Mouse (Mus musculus): ENCODE data around the gene Entr1.

Gene Entr1

DNA sequence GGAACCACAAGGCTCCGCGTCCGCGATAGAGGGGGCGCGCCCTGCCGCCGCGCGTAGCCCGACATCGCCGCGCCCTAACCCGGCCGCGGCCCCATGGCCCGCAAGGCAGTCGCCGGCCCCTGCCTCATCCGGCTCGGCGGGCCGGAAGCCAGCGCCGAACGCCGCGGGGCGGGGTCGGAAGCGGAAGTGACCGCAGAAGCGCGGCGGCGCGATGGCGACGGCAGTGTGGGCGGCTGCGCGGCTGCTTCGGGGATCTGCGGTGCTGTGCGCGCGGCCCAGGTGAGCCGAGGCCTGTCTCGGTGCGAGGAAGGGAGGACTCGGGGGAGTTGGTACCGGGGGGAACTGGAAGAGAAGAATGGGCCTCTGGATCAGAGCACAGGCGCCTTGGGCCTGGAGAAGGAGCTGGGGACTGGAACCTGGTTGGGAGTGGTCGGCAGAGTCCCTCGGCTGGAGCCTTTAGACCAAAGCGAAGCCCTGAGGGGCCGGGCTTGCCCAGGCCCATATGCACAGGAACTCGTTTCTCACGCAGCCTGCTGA lies at the start of gene Entr1, which contains the start of gene Pmpca:
TSS of gene Entr1 (minus strand) at position 163 of the 537 bp plus-strand sequence.
TSS of gene Pmpca (plus strand) at position 186 of the 537 bp plus-strand sequence.
- peak; percentile 85 for DNase-seq

DNA sequence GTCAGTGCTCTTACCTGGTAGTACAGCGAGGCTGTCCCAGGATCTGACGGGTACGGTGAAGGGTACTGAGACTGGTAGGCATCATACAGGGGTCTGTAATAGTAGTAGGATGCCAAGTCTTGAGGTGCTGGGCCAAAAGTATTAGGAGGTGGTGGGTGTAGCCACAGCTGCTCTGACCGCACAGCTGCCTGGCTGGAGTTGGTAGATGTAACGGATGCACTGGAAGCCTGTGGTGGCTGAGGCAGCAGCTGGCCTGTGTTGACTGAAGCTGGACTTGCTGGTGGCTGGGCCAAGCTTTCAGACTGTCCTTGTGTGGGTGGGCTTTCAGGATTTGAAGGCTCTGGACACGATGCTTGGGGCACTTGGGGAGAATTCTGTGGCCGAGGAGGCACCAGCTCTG lies 49.3 kb upstream of the Entr1 start:
- no peak for DNase-seq

GRCm38 (mm10) chr2:26437221-26437620 lies 48.1 kb upstream of the Entr1 start:
- DNase-seq = no peak

DNA sequence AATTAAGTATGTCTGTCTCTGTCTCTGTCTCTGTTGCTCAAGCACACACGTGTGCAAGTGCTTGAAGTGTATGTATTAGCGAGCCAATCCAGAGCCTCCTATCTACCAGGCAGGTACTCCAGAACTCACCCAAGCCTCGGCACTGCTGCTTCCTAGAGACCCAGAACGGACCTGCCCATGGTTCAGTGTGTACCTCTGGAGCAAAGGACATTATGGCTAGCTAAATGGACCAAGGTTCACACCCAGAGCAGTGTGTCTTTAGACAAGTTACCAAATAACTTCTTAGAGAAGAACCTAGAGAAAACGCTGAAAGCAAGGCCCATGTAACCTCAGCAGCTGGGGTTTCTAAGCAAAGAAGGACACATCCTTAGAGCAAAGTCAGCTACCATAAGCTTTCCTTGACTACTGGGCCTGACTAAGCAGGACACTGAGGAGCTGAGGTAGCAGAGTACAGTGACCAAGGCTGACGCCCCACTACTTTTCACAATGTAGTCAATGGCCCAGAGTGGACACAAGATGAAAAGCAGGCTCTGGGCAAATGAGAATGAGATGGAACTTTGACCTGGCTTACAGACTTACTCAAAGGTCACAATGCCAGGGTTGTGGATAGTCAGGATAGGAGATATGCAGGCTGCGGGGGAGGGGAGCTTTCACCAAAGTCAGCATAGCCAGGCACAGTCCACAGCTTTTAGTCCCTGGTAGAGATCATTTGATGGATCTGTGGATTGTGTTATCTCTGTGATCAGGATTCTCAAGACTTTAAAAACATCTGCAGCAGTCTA lies 45.9 kb upstream of the Entr1 start:
- no peak for DNase-seq

DNA sequence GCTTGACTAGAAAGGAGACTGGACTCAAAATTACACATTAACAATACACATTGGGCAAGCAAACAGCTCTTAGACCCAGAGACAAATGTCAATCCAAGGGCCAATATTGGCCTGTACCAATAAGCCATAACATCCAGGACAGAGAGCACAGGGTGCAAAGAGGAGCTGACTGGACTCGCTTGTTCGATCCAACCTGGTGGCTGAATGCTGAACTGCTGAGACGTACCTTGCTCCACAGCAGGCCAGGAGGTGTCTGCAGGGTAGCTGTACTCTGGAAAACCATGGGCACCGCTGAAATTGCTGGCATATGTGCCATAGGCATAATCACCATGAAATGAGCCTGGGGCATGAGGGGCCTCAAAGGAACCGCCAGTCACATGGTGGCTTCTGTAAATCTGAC lies 40.7 kb upstream of the Entr1 start:
- DNase-seq = no peak

DNA sequence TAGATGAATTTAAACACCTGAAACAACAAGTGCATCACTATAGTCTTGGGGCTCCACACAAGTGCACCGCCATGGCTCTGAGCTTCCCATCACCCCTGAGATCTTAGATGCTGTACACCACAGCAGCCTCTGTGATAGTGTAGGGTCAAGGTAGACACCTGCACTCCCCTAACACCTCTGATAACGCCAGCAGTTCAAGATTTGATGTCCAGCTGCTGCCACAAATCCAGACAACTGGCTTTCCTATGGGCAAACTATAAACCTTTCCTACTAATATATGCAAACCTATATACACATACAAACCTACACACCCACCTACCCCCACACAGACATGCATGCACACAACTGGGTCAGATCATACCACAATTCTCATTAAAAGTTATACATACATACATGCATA lies 35.4 kb upstream of the Entr1 start:
- DNase-seq = no peak

DNA sequence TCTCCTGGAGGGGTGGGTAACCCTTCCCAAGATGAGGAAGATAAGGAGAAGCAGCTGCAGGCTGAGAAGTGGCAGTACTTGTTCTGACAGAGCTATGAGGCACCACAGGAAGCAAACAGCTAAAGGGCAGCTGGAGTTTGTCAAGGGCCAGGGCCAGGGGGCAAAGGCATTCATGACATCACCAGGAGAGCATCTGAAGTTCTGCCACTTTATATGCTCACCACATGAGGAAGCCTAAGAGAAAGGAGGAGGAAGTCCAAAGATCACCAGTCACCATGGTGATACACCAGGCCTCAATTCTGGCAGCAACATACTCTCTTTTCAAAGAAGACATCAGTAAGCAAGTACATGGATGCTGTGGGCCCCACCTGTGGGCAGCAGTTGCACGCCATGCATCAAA lies 34.0 kb upstream of the Entr1 start:
- peak; percentile 38 for DNase-seq

DNA sequence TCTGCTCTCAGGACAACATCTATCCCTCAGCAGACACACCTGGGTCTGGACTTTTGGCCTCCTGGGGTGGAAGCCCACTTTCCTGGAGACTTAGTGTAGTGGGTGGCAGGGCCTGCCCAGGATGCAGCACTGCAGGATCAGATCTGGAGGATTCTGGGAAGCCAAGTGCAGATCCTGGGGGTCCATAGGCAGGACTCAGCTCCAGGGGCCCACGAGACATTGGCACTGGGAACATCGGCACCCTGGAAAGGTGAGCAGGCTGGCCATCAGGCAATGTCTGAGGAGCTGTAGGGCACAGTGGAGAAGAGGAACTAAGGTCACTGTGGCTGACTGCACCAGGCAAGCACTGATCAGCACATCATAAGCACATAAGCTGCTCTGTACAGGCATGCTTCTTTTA lies 32.9 kb upstream of the Entr1 start:
- no peak for DNase-seq

GRCm38 (mm10) chr2:26418120-26418519 lies 29.0 kb upstream of the Entr1 start:
- DNase-seq = no peak

DNA sequence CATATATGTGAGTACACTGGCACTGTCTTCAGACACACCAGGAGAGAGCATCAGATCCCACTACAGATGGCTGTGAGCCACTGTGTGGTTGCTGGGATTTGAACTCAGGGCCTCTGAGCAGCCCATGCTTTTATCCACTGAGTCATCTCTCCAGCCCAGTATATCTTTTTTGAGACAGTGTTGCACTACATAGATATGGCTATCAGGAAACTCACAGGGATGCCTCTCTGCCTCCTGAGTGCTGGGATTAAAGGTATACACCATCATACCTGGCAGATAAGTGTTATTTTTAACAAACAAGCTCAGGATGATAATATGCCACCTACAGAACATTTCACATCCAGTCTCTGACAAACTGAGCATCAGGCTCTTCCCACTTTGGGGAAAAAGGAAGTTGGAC lies 27.9 kb upstream of the Entr1 start:
- DNase-seq = no peak

GRCm38 (mm10) chr2:26410931-26411411 lies 21.9 kb upstream of the Entr1 start:
- no peak for DNase-seq

DNA sequence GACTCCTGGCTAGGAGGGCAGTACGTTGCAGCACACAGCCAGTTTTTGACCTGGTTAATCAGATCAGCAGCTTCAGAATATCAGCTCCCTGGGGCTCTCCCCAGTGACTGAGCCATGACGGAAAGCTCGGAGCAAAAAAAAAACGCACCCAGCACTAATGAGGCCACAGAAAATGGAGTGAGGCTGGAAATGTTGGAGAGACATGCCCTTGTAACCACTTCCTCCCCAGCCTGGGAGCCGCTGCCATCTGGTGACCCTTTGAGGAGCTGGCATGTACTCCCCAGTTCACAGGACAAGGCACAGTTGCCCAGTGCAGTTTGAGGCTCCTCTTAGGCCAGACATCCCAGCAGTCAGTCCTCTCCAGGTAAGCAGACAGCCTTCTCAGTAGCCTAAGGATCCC lies 21.0 kb upstream of the Entr1 start:
- no peak for DNase-seq

DNA sequence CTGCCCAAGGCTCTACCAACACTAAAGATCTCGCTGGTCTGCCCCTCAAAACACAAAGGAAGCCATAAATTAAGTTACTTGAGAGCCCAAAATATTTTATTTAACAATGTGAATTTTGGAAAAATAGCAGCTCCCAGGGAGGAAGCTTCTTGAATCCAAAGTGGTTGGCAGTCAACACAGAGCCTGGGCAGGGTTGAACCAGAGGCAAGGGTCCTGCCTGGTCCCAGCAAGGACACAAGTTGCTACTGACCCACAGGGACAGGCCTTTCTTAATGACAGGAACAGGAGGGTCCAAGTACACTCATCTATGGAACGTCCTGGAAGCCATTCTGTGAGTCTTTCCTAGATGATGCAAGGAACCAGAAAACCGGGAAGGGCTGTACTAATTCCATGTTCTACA lies 20.2 kb upstream of the Entr1 start:
- DNase-seq = no peak

DNA sequence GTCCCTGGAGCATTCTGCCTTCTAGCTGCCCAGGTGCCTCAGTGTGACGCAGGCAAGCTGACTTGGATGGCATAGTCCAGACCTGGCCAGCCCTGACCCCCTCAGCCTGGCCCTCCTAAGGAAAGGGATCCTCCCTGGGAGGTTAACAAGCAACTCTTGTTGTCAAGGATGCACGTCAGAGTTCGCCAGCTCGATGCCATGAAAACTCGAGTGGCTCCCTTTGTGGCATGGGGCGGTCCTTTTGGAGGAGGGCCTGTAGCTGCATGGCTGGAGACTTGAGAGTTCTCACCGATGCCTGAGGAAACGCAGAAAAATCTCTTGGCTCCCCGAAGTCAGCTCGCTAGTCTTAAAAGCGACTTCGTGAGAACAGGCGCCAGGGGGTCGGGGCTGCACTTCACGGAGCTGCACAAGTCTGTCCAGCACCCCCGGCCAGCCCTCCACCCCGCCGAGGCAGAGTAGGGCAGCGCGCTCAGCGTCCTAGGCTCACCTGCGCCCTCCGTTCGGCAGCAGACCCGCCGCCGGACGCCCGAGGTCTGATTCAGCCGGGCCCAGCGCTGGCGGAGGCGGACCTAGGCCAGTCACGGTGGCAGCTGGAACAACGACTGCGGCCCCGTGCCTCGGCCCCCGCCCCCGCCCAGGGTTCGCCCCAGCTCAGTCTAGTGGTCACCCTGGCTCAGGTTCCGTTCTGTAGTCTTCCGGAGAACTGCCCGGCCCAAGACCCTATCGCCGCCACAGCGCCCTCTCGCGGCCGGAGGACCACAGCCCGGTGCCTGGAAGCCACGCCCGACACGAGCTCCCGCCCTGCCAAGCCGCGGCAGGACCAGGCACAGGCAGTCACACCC lies 19.6 kb upstream of the Entr1 start, which contains the start of gene Inpp5e:
TSS of gene Inpp5e (minus strand) at position 689 of the 842 bp plus-strand sequence.
- DNase-seq = peak; percentile 98

- DNase-seq = no peak
Observed at GRCm38 (mm10) chr2:26403306-26403705, 14.2 kb upstream of the Entr1 start.

DNA sequence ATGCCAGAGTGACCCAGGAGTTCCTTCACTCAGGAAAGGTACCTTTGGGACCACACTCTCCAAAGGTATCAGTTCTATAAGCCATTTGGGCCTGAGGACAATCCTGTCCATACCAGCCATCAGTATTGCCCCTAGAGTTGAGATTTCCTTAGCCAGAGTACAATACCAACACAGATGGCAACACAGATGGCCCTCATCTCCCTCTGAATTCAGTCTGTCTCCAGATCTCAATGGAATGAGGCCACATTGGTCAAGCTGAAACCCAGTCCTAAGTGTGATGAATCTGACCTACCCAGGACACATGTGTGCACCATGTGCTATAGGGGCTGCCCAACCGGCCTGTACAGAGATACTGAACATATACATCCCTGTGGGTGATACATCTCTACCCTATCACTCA lies 13.1 kb upstream of the Entr1 start:
- no peak for DNase-seq

GRCm38 (mm10) chr2:26401023-26401422 lies 11.9 kb upstream of the Entr1 start:
- DNase-seq = no peak

- DNase-seq = no peak
Observed at GRCm38 (mm10) chr2:26400296-26400695, 11.2 kb upstream of the Entr1 start.

DNA sequence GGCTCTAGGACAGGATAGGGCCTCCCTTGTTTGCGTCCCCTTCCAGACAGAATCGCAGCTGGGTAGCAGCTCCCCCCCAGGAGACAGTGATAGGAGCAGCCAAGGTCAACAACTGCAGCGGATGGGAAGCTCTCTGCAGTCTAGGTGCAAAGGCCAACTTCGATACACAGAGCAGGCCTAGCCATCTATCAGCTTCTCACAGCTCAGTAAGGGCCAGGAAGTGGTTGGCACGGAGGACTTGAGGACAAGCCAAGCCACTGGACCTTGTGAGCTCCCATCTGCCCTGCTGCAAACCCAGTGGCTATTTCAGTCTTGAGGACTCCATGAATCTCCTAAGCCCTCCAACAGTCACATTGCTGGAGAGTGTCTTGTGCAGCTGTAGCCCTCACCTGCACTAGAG lies 10.5 kb upstream of the Entr1 start:
- DNase-seq = no peak

DNA sequence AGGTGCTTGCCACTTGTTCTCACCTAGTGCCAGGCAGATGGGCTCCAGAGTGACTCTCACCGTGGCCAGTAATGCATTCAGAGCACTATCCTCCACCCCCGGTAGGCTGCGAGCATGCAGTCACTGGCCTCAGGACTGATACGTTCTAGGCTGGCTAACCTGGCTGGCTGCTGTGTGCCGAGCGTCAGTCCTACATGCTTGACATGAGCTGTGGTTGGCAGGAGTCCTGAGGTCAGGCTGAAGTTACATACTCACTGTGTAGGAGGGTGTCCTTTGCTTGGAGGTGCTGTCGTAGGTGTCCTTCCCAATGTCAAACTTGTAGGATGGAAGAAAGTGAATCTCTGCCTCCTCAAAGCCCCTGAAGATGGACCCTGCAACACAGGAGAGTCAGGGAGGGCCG lies 9.9 kb upstream of the Entr1 start:
- DNase-seq = no peak

- no peak for DNase-seq
Observed at GRCm38 (mm10) chr2:26391617-26392016, 2.5 kb upstream of the Entr1 start.

GRCm38 (mm10) chr2:26390954-26391353 lies 1.8 kb upstream of the Entr1 start:
- DNase-seq = no peak

GRCm38 (mm10) chr2:26388682-26389153 lies 398 bp downstream of the Entr1 start:
- no peak for DNase-seq
